Mouse (Mus musculus): ENCODE measurements around the gene Ggt5. TPM values are rescaled to one million over a fixed set of nuclear protein-coding genes. Genes with fewer than 3 reads are reported as not detected.
A peak's percentile ranks its signal among the peaks of the same experiment; 100 is the strongest.
"Not testable (repeated sequence)": the region's sequence is repeated elsewhere in the genome, so short reads cannot be mapped to it uniquely, and the experiment has no call there.

Gene Ggt5
- polyA plus RNA-seq, 1 experiment from 2014 or later, result 7.8 TPM

- no peak overlapping the region for H3K4me2 ChIP-seq (ENCODE audit: low read length)
- no peak for ATAC-seq (replicated peaks; ENCODE audit: low FRiP score, low TSS enrichment, low read depth)
These were observed 24.4 kb upstream of the Ggt5 start for GRCm38 (mm10) chr10:75564687-75565265.

GRCm38 (mm10) chr10:75565436-75565835 lies 23.7 kb upstream of the Ggt5 start:
- H3K9me3 ChIP-seq (ENCODE audit: control insufficient read depth, low read length), result no peaks in the 10 kb centered on the region
- no peak overlapping the region for H3K27ac ChIP-seq (ENCODE audit: low read depth)
- no peak overlapping the region for H3K4me2 ChIP-seq (ENCODE audit: low read length)
- H3K9ac ChIP-seq (ENCODE audit: low read length), result no peak overlapping the region
- ATAC-seq (replicated peaks; ENCODE audit: low FRiP score, low TSS enrichment, low read depth) (no peak), DNase-seq (ENCODE audit: low spot score) (no peak)
- H3K4me3 ChIP-seq (ENCODE audit: low read depth, low read length), result no peak overlapping the region
- H3K36me3 ChIP-seq (ENCODE audit: control insufficient read depth, insufficient read depth, low read length), result no peaks in the 10 kb centered on the region
- peaks cover 15% of the 10 kb centered on the region for H3K27me3 ChIP-seq (replicated peaks; ENCODE audit: control insufficient read depth, insufficient read depth, low read length)
- H3K4me1 ChIP-seq (replicated peaks; ENCODE audit: control insufficient read depth, insufficient read depth, low read length), result no peaks in the 10 kb centered on the region
- WGBS, result 66% methylated on average over 6 of the region's 6 CpGs

More at GRCm38 (mm10) chr10:75564687-75565265, 24.4 kb upstream of the Ggt5 start:
- Histone ChIP-seq H3K9ac (ENCODE audit: low read length) (no peak overlapping the region), H3K9me3 (ENCODE audit: control insufficient read depth, low read length) (no peaks in the 10 kb centered on the region), H3K36me3 (ENCODE audit: control insufficient read depth, insufficient read depth, low read length) (no peaks in the 10 kb centered on the region), H3K27me3 (replicated peaks; ENCODE audit: control insufficient read depth, insufficient read depth, low read length) (peaks cover 21% of the 10 kb centered on the region), H3K27ac (ENCODE audit: low read depth) (no peak overlapping the region), H3K4me3 (ENCODE audit: low read depth, low read length) (no peak overlapping the region), H3K4me1 (replicated peaks; ENCODE audit: control insufficient read depth, insufficient read depth, low read length) (no peaks in the 10 kb centered on the region)
- DNase-seq (ENCODE audit: low spot score), result no peak
- 86% methylated on average over 12 of the region's 12 CpGs for WGBS

GRCm38 (mm10) chr10:75565906-75566305 lies 23.2 kb upstream of the Ggt5 start:
- no peak overlapping the region for H3K27ac ChIP-seq (ENCODE audit: low read depth)
- H3K4me3 ChIP-seq (ENCODE audit: low read depth, low read length), result no peak overlapping the region
- no peak overlapping the region for H3K4me2 ChIP-seq (ENCODE audit: low read length)
- no peak for DNase-seq (ENCODE audit: low spot score)
- no peak overlapping the region for H3K9ac ChIP-seq (ENCODE audit: low read length)
- no peaks in the 10 kb centered on the region for H3K4me1 ChIP-seq (replicated peaks; ENCODE audit: control insufficient read depth, insufficient read depth, low read length)
- no peaks in the 10 kb centered on the region for H3K36me3 ChIP-seq (ENCODE audit: control insufficient read depth, insufficient read depth, low read length)
- H3K9me3 ChIP-seq (ENCODE audit: control insufficient read depth, low read length), result no peaks in the 10 kb centered on the region
- H3K27me3 ChIP-seq (replicated peaks; ENCODE audit: control insufficient read depth, insufficient read depth, low read length), result peaks cover 10% of the 10 kb centered on the region
- ATAC-seq (replicated peaks; ENCODE audit: low FRiP score, low TSS enrichment, low read depth), result no peak; the same call in 1 of the 2 replicates
- 72% methylated on average over 7 of the region's 7 CpGs for WGBS

GRCm38 (mm10) chr10:75566321-75566720 lies 22.8 kb upstream of the Ggt5 start:
- Histone ChIP-seq H3K9me3 (ENCODE audit: control insufficient read depth, low read length) (no peaks in the 10 kb centered on the region), H3K27ac (ENCODE audit: low read depth) (no peak overlapping the region), H3K4me2 (ENCODE audit: low read length) (no peak overlapping the region), H3K27me3 (replicated peaks; ENCODE audit: control insufficient read depth, insufficient read depth, low read length) (peaks cover 6% of the 10 kb centered on the region; the same call in 1 of the 2 replicates), H3K9ac (ENCODE audit: low read length) (no peak overlapping the region), H3K36me3 (ENCODE audit: control insufficient read depth, insufficient read depth, low read length) (no peaks in the 10 kb centered on the region), H3K4me1 (replicated peaks; ENCODE audit: control insufficient read depth, insufficient read depth, low read length) (no peaks in the 10 kb centered on the region), H3K4me3 (ENCODE audit: low read depth, low read length) (no peak overlapping the region)
- no peak for DNase-seq (ENCODE audit: low spot score)
- ATAC-seq (replicated peaks; ENCODE audit: low FRiP score, low TSS enrichment, low read depth), result no peak
- 79% methylated on average over 5 of the region's 5 CpGs for WGBS

- not testable (repeated sequence) for H3K9ac ChIP-seq (ENCODE audit: low read length); ATAC-seq (replicated peaks; ENCODE audit: low FRiP score, low TSS enrichment, low read depth); H3K27ac ChIP-seq (ENCODE audit: low read depth); H3K36me3 ChIP-seq (ENCODE audit: control insufficient read depth, insufficient read depth, low read length); H3K4me1 ChIP-seq (replicated peaks; ENCODE audit: control insufficient read depth, insufficient read depth, low read length); H3K4me3 ChIP-seq (ENCODE audit: low read depth, low read length); H3K9me3 ChIP-seq (ENCODE audit: control insufficient read depth, low read length); H3K27me3 ChIP-seq (replicated peaks; ENCODE audit: control insufficient read depth, insufficient read depth, low read length); H3K4me2 ChIP-seq (ENCODE audit: low read length); DNase-seq (ENCODE audit: low spot score)
- WGBS, result 85% methylated on average over 2 of the region's 2 CpGs
These were observed 22.4 kb upstream of the Ggt5 start for GRCm38 (mm10) chr10:75566765-75567164.

GRCm38 (mm10) chr10:75568029-75568428 lies 21.1 kb upstream of the Ggt5 start:
- no peak overlapping the region for H3K4me2 ChIP-seq (ENCODE audit: low read length)
- ATAC-seq (replicated peaks; ENCODE audit: low FRiP score, low TSS enrichment, low read depth) (no peak), DNase-seq (ENCODE audit: low spot score) (no peak)
- H3K9me3 ChIP-seq (ENCODE audit: control insufficient read depth, low read length), result no peaks in the 10 kb centered on the region
- no peak overlapping the region for H3K9ac ChIP-seq (ENCODE audit: low read length)
- H3K4me3 ChIP-seq (ENCODE audit: low read depth, low read length), result no peak overlapping the region
- no peaks in the 10 kb centered on the region for H3K36me3 ChIP-seq (ENCODE audit: control insufficient read depth, insufficient read depth, low read length)
- WGBS, result 34% methylated on average over 5 of the region's 5 CpGs
- H3K27me3 ChIP-seq (replicated peaks; ENCODE audit: control insufficient read depth, insufficient read depth, low read length), result no peaks in the 10 kb centered on the region
- no peaks in the 10 kb centered on the region; the same call in 1 of the 2 replicates for H3K4me1 ChIP-seq (replicated peaks; ENCODE audit: control insufficient read depth, insufficient read depth, low read length)
- no peak overlapping the region for H3K27ac ChIP-seq (ENCODE audit: low read depth)

GRCm38 (mm10) chr10:75568441-75568840 lies 20.7 kb upstream of the Ggt5 start:
- Histone ChIP-seq H3K27ac (ENCODE audit: low read depth) (no peak overlapping the region), H3K36me3 (ENCODE audit: control insufficient read depth, insufficient read depth, low read length) (no peaks in the 10 kb centered on the region), H3K4me2 (ENCODE audit: low read length) (no peak overlapping the region; the same call in 1 of the 2 replicates), H3K27me3 (replicated peaks; ENCODE audit: control insufficient read depth, insufficient read depth, low read length) (no peaks in the 10 kb centered on the region), H3K4me1 (replicated peaks; ENCODE audit: control insufficient read depth, insufficient read depth, low read length) (no peaks in the 10 kb centered on the region; the same call in 1 of the 2 replicates), H3K9ac (ENCODE audit: low read length) (no peak overlapping the region), H3K9me3 (ENCODE audit: control insufficient read depth, low read length) (no peaks in the 10 kb centered on the region), H3K4me3 (ENCODE audit: low read depth, low read length) (no peak overlapping the region)
- ATAC-seq (replicated peaks; ENCODE audit: low FRiP score, low TSS enrichment, low read depth), result peak; percentile 37; the same call in 1 of the 2 replicates
- DNase-seq (ENCODE audit: low spot score), result no peak
- WGBS, result 9% methylated on average over 11 of the region's 11 CpGs

GRCm38 (mm10) chr10:75568851-75569250 lies 20.3 kb upstream of the Ggt5 start:
- no peak overlapping the region for H3K9ac ChIP-seq (ENCODE audit: low read length)
- H3K4me1 ChIP-seq (replicated peaks; ENCODE audit: control insufficient read depth, insufficient read depth, low read length), result no peaks in the 10 kb centered on the region; the same call in 1 of the 2 replicates
- ATAC-seq (replicated peaks; ENCODE audit: low FRiP score, low TSS enrichment, low read depth), result peak; percentile 36; the same call in 1 of the 2 replicates
- no peak overlapping the region for H3K4me3 ChIP-seq (ENCODE audit: low read depth, low read length)
- no peaks in the 10 kb centered on the region for H3K9me3 ChIP-seq (ENCODE audit: control insufficient read depth, low read length)
- no peak for DNase-seq (ENCODE audit: low spot score)
- H3K36me3 ChIP-seq (ENCODE audit: control insufficient read depth, insufficient read depth, low read length), result no peaks in the 10 kb centered on the region
- H3K27me3 ChIP-seq (replicated peaks; ENCODE audit: control insufficient read depth, insufficient read depth, low read length), result no peaks in the 10 kb centered on the region
- H3K4me2 ChIP-seq (ENCODE audit: low read length), result no peak overlapping the region; the same call in 1 of the 2 replicates
- 13% methylated on average over 4 of the region's 4 CpGs for WGBS
- H3K27ac ChIP-seq (ENCODE audit: low read depth), result no peak overlapping the region

All from intestine, embryonic 14.5 days (tissue).